Mouse (Mus musculus): ENCODE data around the gene Apol9b. TPM values are rescaled to one million over a fixed set of nuclear protein-coding genes. Genes with fewer than 3 reads are reported as not detected.

Gene Apol9b
- polyA plus RNA-seq, 1 experiment = 3.7 TPM

DNA sequence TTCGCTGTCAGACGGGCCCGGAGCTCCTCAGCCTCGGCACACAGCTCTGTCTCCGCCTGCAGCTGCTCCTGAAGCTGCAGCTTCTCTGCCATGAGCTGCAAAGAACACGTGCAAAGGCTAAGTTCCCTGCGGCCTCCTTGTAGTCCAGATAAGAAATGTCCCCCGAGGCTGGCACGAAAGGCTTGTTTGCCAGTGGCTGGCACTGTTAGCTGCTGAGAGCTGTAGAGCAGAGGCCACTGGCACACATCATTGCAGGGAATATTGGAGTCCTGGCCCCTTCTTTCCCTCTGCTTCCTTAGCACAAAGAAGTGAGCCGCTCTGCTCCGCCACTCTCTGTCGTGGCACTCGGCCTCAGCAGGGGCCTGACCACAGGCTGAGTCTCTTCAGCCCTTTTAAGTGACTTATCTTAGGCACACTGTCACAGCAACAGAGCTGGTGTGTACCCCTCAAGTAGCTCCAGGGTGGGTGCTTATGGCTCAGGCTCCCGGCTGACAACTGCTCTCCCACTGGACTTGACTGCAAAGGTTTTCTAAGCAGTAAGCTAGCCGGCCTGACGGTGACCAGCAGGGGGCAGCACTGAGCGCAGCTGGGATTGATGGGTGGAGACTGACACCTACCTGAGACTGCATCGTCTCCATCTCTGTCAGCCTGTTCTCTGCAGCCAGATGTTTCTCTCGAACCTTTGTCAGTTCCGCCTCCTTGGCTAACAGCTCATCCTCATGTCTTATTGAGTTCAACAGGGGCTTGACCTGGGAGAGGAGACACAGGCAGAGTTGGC is 46.5 kb downstream of the Apol9b start:
- DNase-seq (ENCODE audit: low read depth) = no peak

DNA sequence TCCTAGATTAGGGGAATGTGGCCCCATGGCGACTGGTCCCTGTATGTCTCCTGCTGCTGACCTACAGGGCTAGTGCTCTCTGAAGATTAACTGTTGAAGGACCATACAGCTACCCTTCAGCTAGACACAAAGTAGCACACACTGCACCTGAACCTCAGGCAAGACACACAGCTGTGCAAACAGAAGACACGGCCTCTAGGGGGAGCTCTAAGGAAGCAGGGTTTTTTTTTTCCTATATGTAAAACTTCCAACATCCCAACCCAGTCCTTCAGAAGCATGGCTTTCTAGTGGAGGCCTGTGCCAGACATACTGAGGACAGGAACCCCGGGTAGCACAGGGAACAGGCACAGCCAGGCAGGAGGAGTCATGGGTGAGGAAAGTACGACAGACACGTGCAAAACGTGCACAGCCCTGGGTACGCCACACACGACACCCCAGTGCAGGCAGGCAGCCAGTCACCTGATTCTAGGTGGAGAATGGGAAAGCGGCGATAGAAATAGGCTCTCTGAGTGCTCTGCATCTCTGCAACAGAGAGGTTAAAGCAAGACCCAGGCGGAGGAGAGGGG is 53.7 kb downstream of the Apol9b start:
- no peak for DNase-seq (ENCODE audit: low read depth)

DNA sequence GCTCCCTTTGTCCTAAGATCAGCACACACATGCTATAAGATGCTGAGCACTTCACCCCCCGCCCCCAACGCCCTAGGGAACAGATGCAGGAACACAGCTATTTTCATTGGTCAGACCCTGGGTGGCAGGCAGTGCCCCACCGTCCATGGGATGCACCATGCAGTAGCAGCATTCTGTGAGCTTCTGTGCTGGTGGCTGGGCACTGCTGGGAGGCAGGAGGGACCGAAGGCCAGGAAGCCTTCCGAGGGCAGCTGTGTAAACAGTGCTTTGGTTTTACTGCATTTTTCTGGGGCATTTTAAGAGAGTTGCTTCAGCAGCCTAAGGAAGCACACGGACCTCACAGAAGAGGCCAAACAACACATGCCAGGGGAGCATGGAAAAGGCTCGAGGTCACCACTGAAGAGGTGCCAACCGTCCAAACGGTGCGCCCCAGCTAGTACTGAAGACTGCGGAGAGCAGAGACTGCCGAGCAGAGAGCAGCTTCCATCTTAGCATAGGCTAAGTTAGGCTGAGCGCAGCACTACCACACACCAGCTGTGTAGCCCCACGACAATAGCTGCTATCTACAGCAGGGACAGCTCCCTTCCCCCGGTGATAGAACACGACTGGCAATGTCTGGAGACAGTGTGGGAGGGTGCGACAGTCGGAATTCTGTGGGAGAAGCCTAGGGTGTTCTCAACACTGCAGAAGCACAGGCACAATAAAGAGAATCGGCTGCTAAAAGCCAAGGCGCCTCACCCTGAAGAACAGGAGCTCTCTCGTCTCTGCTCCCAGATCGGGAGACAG is 55.4 kb downstream of the Apol9b start:
- DNase-seq (ENCODE audit: low read depth) = no peak

DNA sequence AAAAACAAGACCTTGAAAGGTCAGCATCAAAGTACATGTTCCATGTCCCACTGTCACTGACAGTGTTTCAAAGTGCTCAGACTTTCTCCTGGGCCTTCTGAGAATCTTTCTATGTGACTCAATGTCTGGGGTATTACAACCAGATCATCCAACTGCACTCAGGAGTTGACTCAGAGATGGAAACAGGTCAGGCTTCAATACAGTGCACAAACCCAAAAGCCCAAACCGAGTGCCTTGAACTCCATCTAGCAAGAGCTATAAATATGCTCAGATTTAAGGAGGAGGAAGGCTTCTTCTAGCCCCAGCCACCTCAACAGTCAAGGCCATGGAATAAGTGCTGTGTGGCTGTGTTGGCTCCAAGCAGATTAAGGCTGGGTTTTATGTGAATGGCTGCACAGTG is 57.0 kb downstream of the Apol9b start:
- DNase-seq (ENCODE audit: low read depth) = no peak

Other genes starting within 250 kb of the Apol9b start
- gene Apol11a, start 220.8 kb upstream of the Apol9b start, polyA plus RNA-seq (2012; rRNA removed) = not detected in 2 replicates
- 0.18 and 0.23 TPM in 2 replicates for gene Apol7c, start 195.7 kb upstream of the Apol9b start, polyA plus RNA-seq (2012; rRNA removed)
- gene 1700025B11Rik, start 167.1 kb upstream of the Apol9b start, polyA plus RNA-seq (2012; rRNA removed) = 0.26 TPM in 1 of 2 replicates, not detected in the other
- gene Apol10b, start 132.9 kb upstream of the Apol9b start, polyA plus RNA-seq (2012; rRNA removed) = 1.1 and 1.4 TPM in 2 replicates
- 0.32 TPM in 1 of 2 replicates, not detected in the other for gene Gm36245, start 129.8 kb upstream of the Apol9b start, polyA plus RNA-seq (2012; rRNA removed)
- gene Apol11b, start 85.8 kb upstream of the Apol9b start, polyA plus RNA-seq (2012; rRNA removed) = 0.37 TPM in 1 of 2 replicates, not detected in the other
- 0.09 and 0.34 TPM in 2 replicates for gene Apol7e, start 30.2 kb upstream of the Apol9b start, polyA plus RNA-seq (2012; rRNA removed)
- 0.07 TPM in 1 of 2 replicates, not detected in the other for gene Apol8, start 28.0 kb downstream of the Apol9b start, polyA plus RNA-seq (2012; rRNA removed)
- 68.6 and 83.3 TPM in 2 replicates for gene Myh9, start 113.1 kb downstream of the Apol9b start, polyA plus RNA-seq (2012; rRNA removed)
- 184 and 208 TPM in 2 replicates for gene Txn2, start 200.0 kb downstream of the Apol9b start, polyA plus RNA-seq (2012; rRNA removed)
- gene Foxred2, start 227.7 kb downstream of the Apol9b start, polyA plus RNA-seq (2012; rRNA removed) = 38.5 and 50.1 TPM in 2 replicates
- 117 and 127 TPM in 2 replicates for gene Eif3d, start 241.8 kb downstream of the Apol9b start, polyA plus RNA-seq (2012; rRNA removed)